Mouse (Mus musculus): ENCODE data around the gene Tmco1. TPM values are rescaled to one million over a fixed set of nuclear protein-coding genes. Genes with fewer than 3 reads are reported as not detected.

Tmco1 gene
- total RNA-seq (2021): 10 to 100 TPM; 87.5 to 93.7 TPM

DNA sequence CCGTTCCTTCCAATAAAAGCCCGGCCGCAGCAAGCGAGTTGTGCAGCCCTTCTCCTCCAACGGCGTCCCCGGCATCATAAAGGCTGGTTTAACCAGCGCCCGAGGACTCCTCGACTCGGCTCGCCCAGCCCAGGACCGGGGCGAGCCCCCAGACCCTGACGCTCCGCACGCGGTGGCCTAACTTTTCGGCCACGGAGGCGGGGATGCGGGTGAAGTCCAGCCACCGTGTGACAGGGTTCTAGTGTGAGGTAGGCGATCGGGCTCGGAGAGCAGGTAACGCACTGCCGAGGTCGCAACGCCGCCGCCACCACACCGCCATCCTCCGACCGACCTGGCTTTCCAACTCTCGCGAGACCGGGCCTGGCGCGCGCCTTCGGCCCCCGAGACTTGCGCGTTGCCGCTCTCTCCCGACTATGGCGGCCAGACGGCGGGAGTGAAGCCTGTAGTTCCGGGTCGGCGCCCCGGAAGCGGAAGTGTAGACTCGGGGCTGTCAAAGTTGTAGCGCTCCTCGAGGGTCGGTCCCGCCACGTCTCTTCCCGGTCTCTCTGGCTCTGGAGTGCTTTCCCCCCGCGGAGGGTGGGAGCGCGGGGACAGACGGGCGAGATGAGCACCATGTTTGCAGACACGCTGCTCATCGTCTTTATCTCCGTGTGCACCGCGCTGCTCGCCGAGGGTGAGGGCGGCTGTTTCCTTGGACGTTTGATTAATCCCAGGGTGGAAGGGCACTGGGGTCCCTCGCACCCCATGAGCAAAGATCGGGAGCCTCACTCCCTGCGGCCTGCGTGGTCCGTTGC is at the start of gene Tmco1:
Tmco1 (plus strand) TSS at position 118 of the 794 bp plus-strand sequence.
- DNase-seq: peak; percentile 98
- intact Hi-C loops (cut with DNase I): loop anchor here (2.0 kb wide), 1 partner anchor 24 kb away; the partner anchor contains the start of gene Uck2

DNA sequence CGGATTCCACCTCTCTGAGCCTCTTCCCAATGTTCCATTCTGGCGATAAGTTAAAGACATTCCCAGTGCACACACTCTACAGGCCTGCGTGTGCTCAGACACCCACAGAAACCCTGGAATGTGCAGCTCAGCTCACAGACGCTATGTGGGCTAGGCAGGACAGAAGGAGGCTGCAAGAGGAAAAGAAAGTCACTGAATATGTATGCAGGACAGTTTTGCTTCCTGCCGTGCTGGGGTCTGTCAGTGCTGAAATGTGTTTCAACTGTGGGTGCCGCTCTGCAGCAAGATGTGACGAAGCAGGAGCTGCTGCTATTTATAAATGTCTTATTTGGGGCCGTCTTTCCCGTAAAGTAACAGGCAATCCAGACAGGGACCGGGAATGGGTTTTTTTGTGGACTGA is 48.5 kb upstream of the Tmco1 start:
- no peak for DNase-seq
- intact Hi-C loops (cut with DNase I): no loop called here

DNA sequence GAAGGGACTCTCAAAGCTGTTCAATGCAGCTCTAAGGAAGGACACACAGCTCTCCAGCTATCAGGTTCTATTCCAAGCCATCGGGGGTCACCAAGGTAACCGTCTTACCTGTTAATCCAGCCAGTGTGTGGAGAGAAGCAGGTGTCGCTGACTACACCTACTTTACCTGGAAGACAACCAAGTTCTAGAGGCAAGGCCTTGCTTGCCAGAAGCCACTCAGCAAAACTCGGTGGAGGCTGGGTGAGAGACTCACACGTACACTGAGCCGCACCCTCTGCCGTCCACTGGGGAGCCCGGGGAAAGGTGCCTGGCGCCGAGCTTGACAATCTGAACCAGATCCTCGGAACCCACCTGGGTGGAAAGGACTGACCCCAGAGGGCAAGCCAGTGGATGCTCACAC is 46.4 kb upstream of the Tmco1 start:
- intact Hi-C loops (cut with DNase I): no loop called here
- no peak for DNase-seq

DNA sequence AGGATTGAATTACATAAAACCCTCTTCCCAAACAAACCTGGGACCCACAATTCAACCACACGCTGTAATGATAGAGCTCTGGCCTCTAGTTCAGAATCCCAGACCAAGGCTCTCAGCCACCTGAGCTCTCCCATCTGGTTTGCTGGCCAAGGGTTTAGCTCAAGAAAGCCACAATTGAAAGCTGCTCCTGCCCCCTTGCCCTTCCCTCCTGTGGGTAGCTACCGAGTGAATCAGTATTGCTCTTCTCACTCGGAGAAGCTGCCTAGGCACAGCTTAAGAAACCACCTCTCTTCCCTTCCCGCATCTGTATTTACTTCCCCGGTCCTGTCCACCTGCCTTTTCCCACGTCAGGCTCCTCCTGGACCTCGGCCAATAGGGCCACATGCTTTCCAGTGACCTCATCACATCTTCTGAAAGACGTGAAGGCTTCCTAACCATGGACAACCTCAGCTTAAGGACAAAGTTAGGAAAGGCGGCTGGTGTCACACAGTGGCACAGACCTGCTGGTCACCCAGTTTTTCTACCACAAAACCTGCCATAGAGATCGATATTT is 45.6 kb upstream of the Tmco1 start:
- intact Hi-C loops (cut with DNase I): no loop called here
- no peak for DNase-seq

DNA sequence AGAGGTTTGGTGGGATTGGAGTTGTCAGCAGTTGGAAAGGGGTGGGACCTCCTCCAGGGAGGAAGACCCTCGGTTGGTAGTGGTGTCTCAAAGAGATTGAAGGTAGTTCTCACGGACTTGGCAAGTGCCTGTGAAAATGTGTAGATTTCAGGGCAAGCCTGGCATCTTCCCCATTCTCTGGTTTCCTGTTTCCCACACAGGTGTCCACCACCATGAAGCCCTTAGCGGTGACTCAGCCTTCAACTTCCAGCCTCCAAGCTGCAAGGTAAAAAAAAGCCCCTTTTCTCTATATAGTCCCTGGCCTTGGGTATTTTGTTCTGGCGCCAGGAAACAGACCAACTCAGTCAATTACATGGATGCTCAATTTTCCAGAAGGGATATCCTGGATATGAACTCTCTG is 42.8 kb upstream of the Tmco1 start:
- no peak for DNase-seq
- intact Hi-C loops (cut with DNase I): no loop called here

DNA sequence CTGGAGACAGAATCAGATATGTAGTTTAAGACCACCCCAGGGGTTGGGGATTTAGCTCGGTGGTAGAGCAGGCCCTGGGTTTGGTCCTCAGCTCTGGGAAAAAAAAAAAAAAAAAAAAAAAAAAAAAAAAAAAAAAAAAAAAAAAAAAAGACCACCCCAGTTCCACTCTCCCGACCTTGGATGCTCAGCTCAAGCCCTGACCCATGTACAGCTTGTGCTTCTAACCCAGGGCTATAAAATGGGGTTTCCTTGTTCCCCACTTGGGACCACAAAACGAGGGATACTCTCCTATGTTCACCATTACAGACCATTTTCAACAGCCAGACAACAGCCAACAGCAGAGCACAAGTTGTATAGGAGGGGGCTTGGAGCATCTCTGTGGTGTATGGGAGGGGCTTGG is 41.5 kb upstream of the Tmco1 start:
- intact Hi-C loops (cut with DNase I): no loop called here
- no peak for DNase-seq

DNA sequence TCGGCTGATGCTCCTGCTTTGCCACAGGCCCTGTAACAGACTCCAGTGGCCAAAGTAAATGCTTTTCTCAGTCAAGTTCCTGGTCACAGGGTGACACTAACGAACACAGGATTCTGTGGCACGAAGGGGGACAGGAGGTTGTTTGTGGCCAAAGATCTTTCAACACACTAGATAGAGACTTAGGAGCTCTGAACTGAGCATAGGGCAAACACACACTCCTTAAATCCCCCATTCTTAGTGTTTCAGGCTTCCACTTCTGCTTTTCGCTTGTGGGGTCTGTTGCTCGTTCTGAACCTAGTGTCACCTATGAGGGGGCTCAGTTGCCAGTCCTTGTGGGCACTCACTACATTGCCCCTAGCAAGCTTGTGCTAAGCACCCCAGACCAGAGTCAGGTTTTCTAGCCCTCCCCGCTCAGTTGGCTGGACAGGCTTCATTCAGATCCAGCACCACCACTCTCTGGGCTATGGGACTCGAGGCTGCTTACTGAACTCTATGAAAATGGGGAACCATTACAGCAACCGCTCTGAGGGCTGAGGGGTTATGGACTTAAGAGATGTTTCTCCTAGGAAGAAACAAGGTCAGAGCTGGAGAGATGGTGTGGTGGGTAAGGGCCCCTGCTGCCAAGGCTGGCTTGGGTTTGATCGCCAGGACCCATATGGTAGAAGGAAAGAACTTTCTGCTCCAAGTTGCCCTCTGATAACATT is 39.7 kb upstream of the Tmco1 start:
- intact Hi-C loops (cut with DNase I): no loop called here
- DNase-seq: no peak

DNA sequence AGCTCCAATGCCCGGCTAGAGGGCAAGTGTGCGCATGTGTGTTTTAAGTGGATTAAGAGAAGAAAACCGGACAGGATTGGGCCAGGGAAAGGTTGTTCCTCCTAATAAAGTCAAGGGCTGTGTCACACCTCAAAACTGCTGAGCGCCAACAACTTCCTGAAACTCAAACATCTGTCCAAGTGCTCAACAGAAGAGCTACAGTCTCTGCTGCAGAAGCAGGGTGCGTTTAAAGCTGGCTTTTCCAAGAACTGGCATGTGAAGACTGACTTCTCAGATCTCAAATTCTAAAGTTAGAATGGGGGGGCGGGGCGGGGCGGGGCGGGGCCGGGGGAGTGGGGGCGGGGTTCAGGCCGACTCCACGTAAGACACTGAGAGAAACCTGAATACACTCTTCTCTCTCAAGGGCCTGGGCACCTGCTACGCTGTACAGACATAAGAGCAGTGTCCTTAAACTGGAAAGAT is 38.8 kb upstream of the Tmco1 start:
- no peak for DNase-seq
- intact Hi-C loops (cut with DNase I): no loop called here

DNA sequence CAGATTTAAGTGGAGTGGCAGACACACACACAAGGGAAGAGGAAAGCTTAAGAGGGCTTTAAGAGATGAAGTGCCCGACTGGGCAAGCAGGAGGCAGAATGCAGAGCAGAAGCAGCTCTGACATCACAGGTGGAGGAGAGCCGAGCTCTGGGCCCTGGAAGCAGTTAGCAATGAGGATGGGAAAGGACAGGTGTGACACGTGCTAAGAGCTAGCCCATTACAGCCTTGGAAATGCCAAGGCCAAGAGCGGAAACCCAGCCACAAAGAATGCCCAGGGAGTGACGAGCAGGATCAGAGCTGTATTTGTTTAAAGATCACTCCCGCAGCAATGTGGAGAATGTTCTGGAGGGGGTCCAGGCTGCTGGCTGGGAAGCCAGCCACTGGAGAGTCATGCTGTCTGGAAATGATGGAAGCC is 38.3 kb upstream of the Tmco1 start:
- peak; percentile 76 to 81 for DNase-seq
- intact Hi-C loops (cut with DNase I): no loop called here

DNA sequence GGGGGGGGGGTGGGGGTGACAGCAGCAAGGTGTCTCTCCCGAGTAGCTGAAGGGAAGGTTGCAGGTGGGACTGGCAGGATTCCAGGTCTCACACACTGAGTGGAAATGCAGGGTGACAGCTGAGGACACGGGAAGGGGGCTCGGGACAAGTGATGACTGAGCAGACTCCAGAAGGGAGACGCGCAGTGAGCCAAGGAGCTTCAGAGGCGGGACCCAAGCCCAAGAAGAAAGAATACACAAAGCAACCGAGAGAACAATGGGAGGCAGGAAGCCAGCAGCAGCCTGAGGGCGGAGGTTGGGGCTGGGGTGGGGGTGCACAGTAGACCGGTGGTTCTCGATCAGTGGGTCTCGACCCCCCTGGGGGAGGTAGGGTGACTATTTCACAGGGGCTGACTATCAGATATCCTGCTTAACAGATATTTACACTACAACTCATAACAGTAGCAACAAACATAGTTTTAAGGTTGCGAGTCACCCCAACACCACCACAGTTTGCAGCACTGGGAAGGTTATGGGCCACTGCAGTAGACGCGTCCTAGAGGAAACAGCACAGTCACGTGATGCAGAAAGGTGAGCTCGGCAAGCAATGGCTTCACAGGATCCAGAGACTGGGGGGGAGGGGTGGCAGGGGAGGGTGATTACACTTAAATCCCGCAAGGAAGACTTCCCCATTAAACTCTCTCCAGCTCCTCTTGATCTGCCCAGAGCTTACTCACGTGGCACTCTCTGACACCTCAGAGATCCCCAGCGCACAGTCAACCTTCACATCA is 37.7 kb upstream of the Tmco1 start:
- no peak for DNase-seq
- intact Hi-C loops (cut with DNase I): no loop called here

DNA sequence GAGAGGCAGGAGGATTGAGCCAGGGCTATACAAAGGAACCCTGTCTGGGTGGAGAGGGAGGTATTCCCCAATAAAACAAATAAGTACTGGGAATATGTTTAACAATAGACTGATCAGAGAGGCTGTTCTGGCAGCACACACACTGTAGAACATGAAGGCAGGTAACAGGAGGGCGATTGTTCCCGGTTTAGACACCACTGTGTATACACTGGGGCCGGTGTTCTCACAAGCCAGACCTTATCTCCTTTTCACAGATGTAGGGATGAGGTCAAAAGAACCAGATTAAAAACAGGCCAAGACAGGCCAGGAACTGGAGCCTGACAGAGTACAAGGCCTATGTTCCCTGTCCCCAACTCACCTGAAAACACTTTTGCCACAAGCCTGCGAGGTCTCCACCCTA is 36.9 kb upstream of the Tmco1 start:
- intact Hi-C loops (cut with DNase I): no loop called here
- no peak for DNase-seq

DNA sequence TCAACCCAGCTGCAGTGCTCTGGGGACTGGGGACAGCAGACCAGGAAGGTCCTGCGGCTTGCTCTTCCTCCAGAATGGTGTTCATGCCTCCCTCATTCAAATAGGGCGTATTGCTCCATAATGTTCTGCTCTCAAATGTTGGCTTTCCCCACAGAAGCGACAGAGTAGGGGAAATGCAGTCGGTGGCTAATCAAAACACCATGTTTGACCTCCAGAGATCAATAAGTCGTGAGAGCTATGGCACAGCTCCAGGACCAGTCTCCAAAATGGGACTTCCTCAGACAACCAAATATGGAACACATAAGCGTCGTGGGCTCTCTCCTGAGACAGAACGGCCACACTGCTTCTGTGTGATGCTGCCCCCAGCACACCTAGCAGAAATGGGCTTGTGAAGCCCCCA is 36.3 kb upstream of the Tmco1 start:
- no peak for DNase-seq
- intact Hi-C loops (cut with DNase I): no loop called here

DNA sequence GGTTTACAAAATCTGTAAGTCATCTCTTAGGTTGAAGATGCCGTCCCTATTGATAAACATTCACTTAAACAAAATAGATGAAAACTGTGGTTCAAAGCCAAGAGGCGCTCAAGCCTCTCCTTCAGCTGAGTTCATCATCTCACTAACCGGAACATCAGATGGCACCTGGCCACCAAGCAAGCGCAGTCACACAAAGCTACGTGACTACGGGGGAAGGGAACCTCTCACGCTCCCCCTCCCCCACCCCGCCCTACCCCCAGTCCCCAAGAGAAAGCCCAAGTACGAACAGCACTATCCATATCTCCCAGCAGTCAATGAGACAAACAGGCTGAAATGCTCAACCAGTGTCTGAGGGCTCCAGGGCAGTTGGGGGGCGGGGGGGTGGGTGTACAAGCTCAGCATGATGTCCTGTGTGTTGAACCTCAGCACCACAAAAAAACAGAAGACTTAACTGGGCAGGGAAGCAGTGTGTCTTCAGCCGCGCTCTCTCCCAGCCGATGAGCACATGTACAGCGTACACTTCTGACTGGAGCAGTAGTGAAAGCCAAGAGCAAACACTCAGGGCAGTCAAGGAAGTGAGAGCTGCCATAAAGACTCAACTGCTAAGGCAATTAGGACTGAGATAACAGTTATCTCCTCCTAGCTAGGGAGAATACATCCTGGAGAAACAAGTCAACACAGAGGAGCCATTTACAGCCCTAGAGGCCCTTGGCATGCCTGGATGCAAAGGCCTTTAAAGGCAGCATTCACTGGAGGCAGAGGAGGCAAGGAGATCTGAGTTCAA is 34.6 kb upstream of the Tmco1 start:
- no peak for DNase-seq
- intact Hi-C loops (cut with DNase I): no loop called here

DNA sequence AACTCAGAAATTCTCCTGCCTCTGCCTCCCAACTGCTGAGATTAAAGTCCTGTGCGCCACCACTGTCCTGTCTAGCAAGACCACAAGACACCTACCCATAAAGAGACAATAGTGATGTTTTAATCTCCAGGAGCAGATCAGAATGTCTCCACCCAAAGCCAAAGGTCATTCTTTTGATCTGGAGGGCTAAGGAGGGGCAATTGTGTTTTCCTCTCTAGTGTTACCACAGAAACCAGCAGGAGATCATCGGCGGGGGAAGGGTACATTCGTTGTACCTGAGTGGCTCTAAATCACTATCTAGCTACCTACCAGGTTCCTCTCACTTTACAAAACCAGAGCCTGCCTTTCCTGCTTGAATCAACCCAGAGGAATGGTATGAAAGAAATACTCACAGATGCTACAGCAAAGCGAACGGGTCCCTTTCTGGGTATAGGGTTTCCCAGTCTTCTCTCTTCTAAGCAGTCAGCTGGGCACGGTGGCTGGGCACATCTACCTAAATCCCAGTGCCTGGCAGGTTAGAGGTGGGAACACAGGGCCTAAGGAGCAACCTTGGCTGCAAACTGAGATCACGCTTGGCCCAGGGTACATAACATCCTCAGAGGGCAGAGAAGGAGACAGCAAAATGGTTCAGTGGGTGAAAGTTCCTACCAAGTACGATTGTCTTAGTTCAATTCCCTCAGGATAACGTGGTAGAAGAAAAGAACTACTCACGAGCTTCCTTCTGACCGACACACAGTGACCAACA is 33.4 kb upstream of the Tmco1 start:
- DNase-seq: no peak
- intact Hi-C loops (cut with DNase I): no loop called here

DNA sequence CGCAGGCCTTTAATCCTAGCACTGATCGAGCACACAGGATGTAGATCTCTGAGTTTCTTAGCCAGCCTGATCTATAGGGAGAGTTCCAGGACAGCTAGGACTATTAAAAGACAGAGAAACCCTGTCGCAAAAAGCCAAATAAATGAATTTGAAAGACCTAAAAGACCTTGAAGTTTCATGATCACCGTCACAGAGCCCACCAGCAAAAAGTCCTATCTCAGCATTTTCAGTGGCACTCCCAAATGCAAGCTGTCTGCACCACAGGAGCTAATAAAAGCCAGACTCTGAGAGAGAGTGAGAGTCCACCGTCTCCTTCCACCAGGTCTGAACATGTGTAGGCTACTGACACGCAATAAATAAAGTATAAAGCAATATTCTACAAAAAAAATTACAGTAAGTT is 29.8 kb upstream of the Tmco1 start:
- intact Hi-C loops (cut with DNase I): no loop called here

DNA sequence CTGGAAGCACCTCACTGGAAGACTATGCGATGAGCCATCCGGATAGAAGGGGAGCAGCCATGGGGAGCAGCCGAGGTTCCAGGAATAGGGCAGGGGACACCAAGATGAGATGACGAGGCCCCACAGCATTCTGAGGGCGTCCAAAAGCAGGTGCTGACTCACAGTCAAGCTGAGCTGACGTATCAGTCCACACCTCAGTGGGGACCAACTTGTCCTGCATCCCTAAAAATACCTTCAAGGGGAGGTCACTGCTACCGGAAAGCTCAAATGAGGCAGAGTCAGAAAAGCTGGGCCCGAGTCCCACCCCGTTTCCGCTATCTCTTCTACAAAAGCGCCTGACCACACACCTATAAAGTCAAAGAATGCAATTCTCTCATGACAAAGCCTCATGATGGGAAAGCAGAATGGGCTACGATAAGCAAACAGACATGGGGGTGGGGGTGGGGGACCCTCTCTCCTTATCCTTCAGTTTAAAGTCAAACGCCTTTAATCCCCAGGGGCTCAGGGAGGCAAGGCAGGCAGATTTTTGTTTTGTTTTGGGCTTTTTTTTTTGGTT is 28.9 kb upstream of the Tmco1 start:
- no peak for DNase-seq
- intact Hi-C loops (cut with DNase I): no loop called here

More for the DNA sequence above, 29.8 kb upstream of the Tmco1 start:
- no peak for DNase-seq

DNA sequence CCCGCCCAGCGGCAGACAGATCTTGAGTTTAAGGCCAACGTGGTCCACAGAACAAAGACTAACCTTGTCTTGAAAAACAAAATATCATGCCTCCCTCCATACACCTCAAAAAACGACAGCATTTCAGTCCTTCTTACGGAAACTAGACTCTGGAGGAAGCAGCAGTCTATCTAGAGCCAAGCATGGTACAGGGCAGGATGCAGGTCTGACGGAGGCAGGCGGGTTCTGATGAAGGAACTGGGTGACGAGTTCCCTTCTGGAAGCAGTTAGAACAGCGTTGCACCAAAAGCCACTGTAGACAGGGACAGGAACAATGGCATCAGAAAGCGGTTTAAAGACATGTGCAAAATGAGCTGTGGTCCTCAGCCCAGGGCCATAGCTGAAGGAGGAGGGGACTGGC is 28.1 kb upstream of the Tmco1 start:
- DNase-seq: no peak
- intact Hi-C loops (cut with DNase I): no loop called here

DNA sequence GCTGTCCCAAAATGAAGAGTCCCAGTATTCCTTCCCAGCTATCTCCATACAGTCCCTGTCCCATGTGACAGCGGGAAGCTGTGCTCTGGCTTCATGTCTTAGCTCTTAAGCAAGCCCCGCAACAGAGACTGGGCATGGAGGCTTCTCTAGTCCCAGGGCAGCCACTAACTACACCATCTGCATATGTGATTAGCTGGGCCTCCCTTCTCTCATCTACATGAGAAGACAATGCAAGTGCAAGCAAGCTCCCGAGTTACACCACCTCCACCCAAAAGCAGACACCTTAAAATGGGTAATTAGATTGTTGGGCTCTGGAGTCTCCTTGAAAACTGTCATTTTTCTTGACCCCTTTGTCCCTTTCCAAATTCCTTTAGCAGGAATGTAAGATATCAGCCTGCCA is 26.1 kb upstream of the Tmco1 start:
- intact Hi-C loops (cut with DNase I): no loop called here

DNA sequence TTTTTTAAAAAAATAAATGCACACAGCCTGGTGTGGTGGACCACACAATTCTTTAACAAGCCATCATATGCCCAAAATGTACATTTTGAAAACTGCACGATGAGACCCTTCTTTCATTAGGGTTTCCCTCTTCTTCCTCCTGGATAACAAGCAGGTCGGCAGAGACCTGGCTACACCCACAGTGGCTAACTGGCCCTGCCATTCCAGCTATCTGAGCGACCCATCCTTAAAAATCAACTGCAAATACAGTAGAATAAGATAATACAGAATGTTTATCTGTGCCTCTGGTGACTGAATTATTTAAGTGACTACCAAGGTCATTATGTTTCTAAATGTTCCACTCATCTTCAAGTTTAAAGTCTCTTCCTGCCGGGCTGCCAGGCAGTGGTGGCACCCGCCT is 25.4 kb upstream of the Tmco1 start:
- intact Hi-C loops (cut with DNase I): no loop called here
- no peak for DNase-seq

More for the DNA sequence above, 26.1 kb upstream of the Tmco1 start:
- no peak for DNase-seq
